Mouse (Mus musculus) bone marrow macrophage, adult 2 months (primary cell): ENCODE measurements around the gene Zfp384.

ENCODE experiments used
- CTCF ChIP-seq: IDR thresholded peaks from 2 replicates; pipeline ENCODE4 v1.5.1; 2012; ENCODE audit warnings: low read depth, mild to moderate bottlenecking, low read length, moderate library complexity
- POLR2A ChIP-seq: IDR thresholded peaks from 2 replicates; pipeline ENCODE4 v1.6.1; 2012; ENCODE audit warnings: mild to moderate bottlenecking, low read depth, low read length, borderline replicate concordance

DNA sequence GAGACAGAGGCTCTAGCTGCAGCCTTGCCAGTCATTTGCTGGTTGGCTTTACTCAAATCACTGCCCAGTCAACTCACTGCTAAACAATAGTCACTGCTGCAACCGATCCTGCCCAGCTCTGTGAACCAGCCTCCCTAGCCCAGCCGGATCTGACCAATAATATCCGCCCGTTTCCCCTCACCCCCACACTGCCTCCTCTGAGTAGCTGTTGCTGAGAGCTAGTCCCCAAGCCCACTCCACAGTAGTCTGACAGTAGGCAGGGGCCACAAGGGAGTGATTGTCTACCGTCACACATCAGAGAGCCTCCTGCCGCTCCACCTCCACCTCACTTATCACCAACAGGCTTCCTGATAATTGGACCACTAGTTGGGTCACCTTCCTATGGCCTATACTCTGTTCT lies 52.5 kb downstream of the Zfp384 start:
- TF ChIP-seq CTCF, result no peak
- no peak for TF ChIP-seq POLR2A
